Mouse (Mus musculus) hindbrain, embryonic 16.5 days (tissue): ENCODE measurements around the gene Mrm3. TPM values are rescaled to one million over a fixed set of nuclear protein-coding genes. Genes with fewer than 3 reads are reported as not detected.
A peak's percentile ranks its signal among the peaks of the same experiment; 100 is the strongest.

Experiments
- ATAC-seq: fragments of 200-750 bp; cut with Nextera tagmentation; 2 replicates; pipeline ENCODE4 v1.8.0; 2017; ENCODE audit warnings: moderate TSS enrichment, moderate library complexity
- H3K27ac ChIP-seq: fragments of 300-500 bp; sonication (generic); 2 replicates; pipeline ENCODE4 v1.5.1; 2014; ENCODE audit warnings: low read depth, mild to moderate bottlenecking, control low read depth, low read length, moderate library complexity
- H3K27me3 ChIP-seq: fragments of 300-500 bp; sonication (generic); replicated peaks from 2 replicates; pipeline ENCODE4 v1.6.1; 2014; ENCODE audit warnings: low read length; ENCODE audit not compliant: control insufficient read depth, insufficient read depth
- H3K36me3 ChIP-seq: fragments of 300-500 bp; sonication (generic); 2 replicates; pipeline ENCODE4 v1.6.1; 2014; ENCODE audit warnings: mild to moderate bottlenecking, low read length, moderate library complexity, mixed read lengths; ENCODE audit not compliant: control insufficient read depth, insufficient read depth
- H3K4me1 ChIP-seq: fragments of 300-500 bp; sonication (generic); 2 replicates; pipeline ENCODE4 v1.6.1; 2014; ENCODE audit warnings: low read depth, low read length; ENCODE audit not compliant: control insufficient read depth, insufficient read depth
- H3K4me2 ChIP-seq: fragments of 300-500 bp; sonication (generic); 2 replicates; pipeline ENCODE4 v1.6.1; 2014; ENCODE audit warnings: mild to moderate bottlenecking, low read length, control low read depth, moderate library complexity
- H3K4me3 ChIP-seq: fragments of 300-500 bp; sonication (generic); 2 replicates; pipeline ENCODE4 v1.5.1; 2014; ENCODE audit warnings: mild to moderate bottlenecking, low read length, control low read depth, moderate library complexity
- H3K9ac ChIP-seq: fragments of 300-500 bp; sonication (generic); 2 replicates; pipeline ENCODE4 v1.6.1; 2014; ENCODE audit warnings: low read depth, mild to moderate bottlenecking, control low read depth, low read length, moderate library complexity
- H3K9me3 ChIP-seq: fragments of 300-500 bp; sonication (generic); 2 replicates; pipeline ENCODE4 v1.6.1; 2014; ENCODE audit warnings: mild to moderate bottlenecking, low read length, moderate library complexity; ENCODE audit not compliant: control insufficient read depth
- WGBS: fragments of 180-500 bp; shearing (Covaris S2); extraction: QIAGEN DNeasy Blood & Tissue Kit; methylation state at CpG from one replicate; pipeline ENCODE4 v1.1.7; 2014; 5-methylcytosine and 5-hydroxymethylcytosine counted together
- polyA plus RNA-seq: library from polyadenylated mRNA; unstranded; fragments of >200 nt; fragmentation: Nextera tagmentation; extraction: Ambion mirVana; gene quantifications from 2 replicates; pipeline ENCODE4 v1.2.1, GENCODE M21; 2015

Mrm3 gene
- polyA plus RNA-seq, 1 experiment from 2014 or later = 26.1 TPM

DNA sequence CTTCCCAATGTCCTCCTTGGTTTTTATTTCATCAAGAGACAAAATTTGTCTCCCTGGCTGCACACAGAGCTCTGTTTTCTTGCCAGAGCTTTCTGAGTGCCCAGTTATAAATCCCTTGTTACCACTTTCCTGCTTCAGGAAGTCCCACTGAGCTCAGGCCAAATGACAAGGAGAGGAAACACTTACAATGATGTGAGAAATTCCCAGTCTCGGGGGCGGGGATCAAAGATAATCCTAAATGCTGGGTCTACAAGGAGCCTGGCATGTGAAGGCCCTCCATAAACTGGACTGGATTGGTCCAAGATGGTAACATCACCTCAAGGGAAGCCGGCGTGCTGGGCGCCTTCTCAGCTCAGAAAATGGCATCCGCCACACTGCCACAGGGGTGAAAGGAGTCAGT lies 49.3 kb downstream of the Mrm3 start:
- no peak for ATAC-seq
- H3K27me3 ChIP-seq = no peaks in the 10 kb centered on the region
- no peaks in the 10 kb centered on the region for H3K9me3 ChIP-seq
- WGBS = 58% methylated on average over 6 of the region's 6 CpGs
- H3K27ac ChIP-seq = no peak overlapping the region; the same call in 1 of the 2 replicates
- peaks cover 42% of the 10 kb centered on the region for H3K4me1 ChIP-seq
- no peaks in the 10 kb centered on the region for H3K36me3 ChIP-seq
- no peak overlapping the region for H3K4me2 ChIP-seq
- no peak overlapping the region for H3K9ac ChIP-seq
- H3K4me3 ChIP-seq = no peak overlapping the region

DNA sequence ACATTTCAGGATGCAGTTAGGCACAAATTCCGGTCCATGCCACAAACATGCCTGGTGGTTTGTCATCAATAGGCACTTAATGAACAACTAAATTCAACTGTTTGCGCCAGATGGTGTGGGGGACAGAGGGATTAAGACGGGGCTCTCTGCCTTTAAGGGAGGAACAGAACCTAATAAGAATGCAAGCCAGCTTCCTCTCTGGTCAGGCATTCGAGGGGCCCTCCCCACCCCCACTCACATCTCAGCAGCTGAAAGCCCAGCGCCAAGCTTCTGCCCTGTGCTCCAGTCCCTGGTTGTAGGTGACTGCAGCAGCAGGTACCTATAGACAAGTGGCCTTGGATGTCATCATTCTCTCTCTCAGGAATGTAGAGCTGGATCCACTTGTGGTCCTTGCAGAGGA lies 50.6 kb downstream of the Mrm3 start:
- H3K27me3 ChIP-seq = no peaks in the 10 kb centered on the region
- H3K27ac ChIP-seq = no peak overlapping the region
- H3K4me3 ChIP-seq = no peak overlapping the region
- H3K4me1 ChIP-seq = peaks cover 33% of the 10 kb centered on the region
- no peak overlapping the region for H3K9ac ChIP-seq
- ATAC-seq = no peak
- no peaks in the 10 kb centered on the region for H3K36me3 ChIP-seq
- 57% methylated on average over 4 of the region's 5 CpGs for WGBS
- no peaks in the 10 kb centered on the region for H3K9me3 ChIP-seq
- no peak overlapping the region for H3K4me2 ChIP-seq

DNA sequence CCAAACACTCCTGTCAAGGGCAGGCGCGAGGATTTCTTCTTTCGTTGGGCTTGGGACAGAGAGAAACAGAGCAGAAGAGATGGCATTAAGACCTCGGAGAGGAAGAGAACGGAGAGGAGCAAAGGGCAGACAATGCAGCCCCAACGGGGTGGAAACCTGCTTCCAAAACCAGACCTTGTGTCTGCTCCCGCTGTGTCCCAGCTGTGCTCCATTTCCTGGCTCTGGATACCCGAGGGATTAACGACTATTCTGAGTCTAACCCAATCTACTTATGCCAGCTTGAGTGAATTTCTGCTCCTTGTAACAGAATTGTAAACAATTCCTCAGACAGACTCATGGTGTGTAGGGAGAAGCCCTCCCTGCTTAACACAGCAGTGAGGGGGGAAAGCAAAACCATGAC lies 51.3 kb downstream of the Mrm3 start:
- Histone ChIP-seq H3K4me3 (no peak overlapping the region), H3K9ac (no peak overlapping the region), H3K27me3 (no peaks in the 10 kb centered on the region), H3K9me3 (no peaks in the 10 kb centered on the region), H3K4me1 (peaks cover 28% of the 10 kb centered on the region), H3K4me2 (no peak overlapping the region), H3K27ac (peak overlapping the region; percentile 11; the same call in 1 of the 2 replicates), H3K36me3 (no peaks in the 10 kb centered on the region)
- WGBS = 20% methylated on average over 9 of the region's 9 CpGs
- no peak for ATAC-seq

DNA sequence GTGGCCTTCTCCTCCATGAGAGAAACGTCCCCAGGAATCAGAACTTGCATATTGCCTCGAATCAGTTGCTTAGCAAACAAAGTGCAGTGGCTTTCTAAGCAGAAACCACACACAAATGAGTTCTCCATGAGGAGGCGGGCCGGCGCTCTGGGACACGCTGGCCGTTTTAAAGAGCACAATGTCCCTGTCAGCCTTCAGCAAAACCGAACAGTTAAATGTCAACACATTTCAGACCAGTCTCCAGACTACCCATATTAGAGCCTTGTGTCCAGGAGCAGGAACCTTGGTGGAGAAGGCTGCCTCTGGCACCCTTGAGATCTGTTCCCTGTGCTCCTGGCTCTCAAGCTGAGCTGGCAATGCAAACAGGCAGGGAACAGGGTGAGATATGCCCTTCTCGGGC lies 53.7 kb downstream of the Mrm3 start:
- peaks cover 23% of the 10 kb centered on the region for H3K4me1 ChIP-seq
- H3K36me3 ChIP-seq = no peaks in the 10 kb centered on the region
- 0 out of 2 replicates have a peak overlapping the region, but pooled peaks have one; percentile 27 for H3K27ac ChIP-seq
- no peak overlapping the region for H3K4me3 ChIP-seq
- 51% methylated on average over 9 of the region's 9 CpGs for WGBS
- H3K27me3 ChIP-seq = no peaks in the 10 kb centered on the region
- H3K9ac ChIP-seq = no peak overlapping the region
- ATAC-seq = no peak
- no peak overlapping the region for H3K4me2 ChIP-seq
- H3K9me3 ChIP-seq = no peaks in the 10 kb centered on the region

DNA sequence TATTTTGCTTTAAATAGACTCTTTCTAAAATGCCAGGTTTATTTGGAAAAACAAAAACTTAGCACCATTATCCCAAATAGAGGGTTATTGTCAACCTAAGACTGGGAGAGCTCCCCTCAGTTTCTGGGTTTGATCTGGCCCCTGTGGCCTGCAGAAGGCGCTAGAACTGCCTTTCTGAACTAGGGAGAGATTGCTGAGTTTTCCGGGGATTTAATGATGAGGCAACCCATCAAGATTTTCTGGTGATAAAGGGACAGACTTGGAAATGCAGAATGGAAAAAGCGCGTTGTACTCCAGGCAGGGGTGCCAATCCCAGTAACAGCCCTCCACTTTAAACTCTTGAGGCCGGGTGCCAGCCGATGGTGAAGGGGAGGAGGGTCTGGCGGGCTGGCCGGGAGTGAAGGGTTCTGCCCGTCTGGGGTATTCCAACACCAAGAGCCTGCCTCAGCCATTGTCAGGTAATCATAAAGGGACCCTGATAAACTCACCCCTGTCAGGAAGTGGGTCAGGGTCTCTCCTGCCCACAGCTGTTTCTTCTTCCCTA lies 55.0 kb downstream of the Mrm3 start:
- Histone ChIP-seq H3K27ac (no peak overlapping the region), H3K4me1 (peaks cover 18% of the 10 kb centered on the region), H3K27me3 (no peaks in the 10 kb centered on the region), H3K4me2 (no peak overlapping the region), H3K36me3 (no peaks in the 10 kb centered on the region), H3K9ac (no peak overlapping the region), H3K9me3 (no peaks in the 10 kb centered on the region), H3K4me3 (no peak overlapping the region)
- WGBS = 61% methylated on average over 9 of the region's 9 CpGs
- no peak for ATAC-seq

Other genes starting within 250 kb of the Mrm3 start
- gene 1700016K19Rik, start 243.8 kb upstream of the Mrm3 start, polyA plus RNA-seq = 5.0 and 5.2 TPM in 2 replicates
- 12.8 and 13.7 TPM in 2 replicates for gene Rflnb, start 215.9 kb upstream of the Mrm3 start, polyA plus RNA-seq
- gene Vps53, start 64.1 kb upstream of the Mrm3 start, polyA plus RNA-seq = 69.3 and 69.6 TPM in 2 replicates
- 24.8 and 30.7 TPM in 2 replicates for gene Fam57a, start 64.0 kb upstream of the Mrm3 start, polyA plus RNA-seq
- 0.69 and 0.78 TPM in 2 replicates for gene Dbil5, start 26.1 kb upstream of the Mrm3 start, polyA plus RNA-seq
- gene Gemin4, start 26.1 kb upstream of the Mrm3 start, polyA plus RNA-seq = 12.0 and 15.1 TPM in 2 replicates
- gene Glod4, start within 50 bp of the Mrm3 start, polyA plus RNA-seq = 118 and 125 TPM in 2 replicates
- 22.2 and 28.8 TPM in 2 replicates for gene Nxn, start 155.4 kb downstream of the Mrm3 start, polyA plus RNA-seq
- 99.8 and 107 TPM in 2 replicates for gene Timm22, start 163.2 kb downstream of the Mrm3 start, polyA plus RNA-seq